In genomic region chr4:83353949-83354348, GRCm38 (mm10) we compare ENCODE assay signal across 17 mouse cellular contexts. TPM values are rescaled to one million over a fixed set of nuclear protein-coding genes. Genes with fewer than 3 reads are reported as not detected.
DNase-seq lines count a peak whose midpoint lies in the region; ATAC-seq lines count a peak whose summit lies in the region.
"Had no signal": no experiment of that assay in that cellular context is flagged by ENCODE, and none has a peak within 500 bp of the region (broad histone marks: within the 10 kb centered on the region; RNA-seq: fewer than 3 reads in every experiment).

No protein-coding gene starts in this region.

- 49% methylated on average over 6 of the region's 6 CpGs for WGBS in heart, embryonic 11.5 days (ENCODE audit: insufficient replicate concordance)
- WGBS in hindbrain, embryonic 10.5 days = 81% methylated on average over 6 of the region's 6 CpGs
- WGBS in midbrain, embryonic 11.5 days = 88% methylated on average over 6 of the region's 6 CpGs

- peaks cover 2% of the 10 kb centered on the region; the same call in 1 of the 2 replicates for H3K9me3 ChIP-seq in heart, embryonic 11.5 days (replicated peaks; ENCODE audit: control insufficient read depth, low read length)
- 0 out of 2 replicates have a peak, but pooled peaks cover 5% of the 10 kb centered on the region for H3K9me3 ChIP-seq in hindbrain, embryonic 10.5 days
- no peaks in the 10 kb centered on the region; the same call in 1 of the 2 replicates for H3K9me3 ChIP-seq in midbrain, embryonic 11.5 days (ENCODE audit: control insufficient read depth, low read length)
- H3K9me3 ChIP-seq: embryonic facial prominence, embryonic 15.5 days had no signal

- H3K4me1 ChIP-seq in heart, embryonic 11.5 days (ENCODE audit: control insufficient read depth, insufficient read depth, low read length) = no peaks in the 10 kb centered on the region
- no peaks in the 10 kb centered on the region for H3K4me1 ChIP-seq in hindbrain, embryonic 10.5 days (replicated peaks)
- H3K4me1 ChIP-seq in midbrain, embryonic 11.5 days (ENCODE audit: control insufficient read depth, insufficient read depth, low read length) = no peaks in the 10 kb centered on the region
- H3K4me1 ChIP-seq: forebrain, embryonic 13.5 days; neural tube, embryonic 13.5 days had no signal

- ATAC-seq in heart, embryonic 11.5 days (replicated peaks; ENCODE audit: insufficient number of reproducible peaks, low FRiP score, low TSS enrichment) = no peak
- peak; percentile 40 for ATAC-seq in inflammation-experienced regulatory T-cells, adult 6 months
- no peak for ATAC-seq in midbrain, embryonic 11.5 days (ENCODE audit: low FRiP score)
- ATAC-seq: forebrain, embryonic 13.5 days had no signal

- no peak overlapping the region for H3K27ac ChIP-seq in heart, embryonic 11.5 days (ENCODE audit: low read depth, low read length)
- H3K27ac ChIP-seq in hindbrain, embryonic 10.5 days = no peak overlapping the region
- H3K27ac ChIP-seq in midbrain, embryonic 11.5 days (ENCODE audit: low read depth, low read length) = no peak overlapping the region
- H3K27ac ChIP-seq: embryonic facial prominence, embryonic 15.5 days; forebrain, embryonic 13.5 days; left cerebral cortex, adult 2 months; macrophage; neural tube, embryonic 13.5 days had no signal

- H3K4me2 ChIP-seq in heart, embryonic 11.5 days = no peak overlapping the region
- no peak overlapping the region for H3K4me2 ChIP-seq in midbrain, embryonic 11.5 days
- H3K4me2 ChIP-seq: embryonic facial prominence, embryonic 15.5 days; forebrain, embryonic 13.5 days; neural tube, embryonic 13.5 days had no signal

- DNase-seq in heart, adult 18-20 months = peak; percentile 15 to 28
- peak; percentile 66 for DNase-seq in Muller cell, postnatal 12 days (ENCODE audit: inconsistent ontology term)
- DNase-seq in heart, adult 8-10 months (ENCODE audit: low spot score) = peak; percentile 13
- DNase-seq in hindbrain, embryonic 10.5 days (ENCODE audit: low spot score) = no peak
- DNase-seq in thymus, postnatal 25 days = no peak
- no peak for DNase-seq in midbrain, embryonic 11.5 days (ENCODE audit: low spot score, missing footprints)
- DNase-seq: adrenal gland, postnatal 25 days; cerebellum, postnatal 14 days; kidney, adult 11 months; lung, adult 18-20 months had no signal

- H3K9ac ChIP-seq in heart, embryonic 11.5 days (ENCODE audit: low read depth, low read length) = no peak overlapping the region
- no peak overlapping the region for H3K9ac ChIP-seq in midbrain, embryonic 11.5 days (ENCODE audit: low read length)
- H3K9ac ChIP-seq: embryonic facial prominence, embryonic 15.5 days; forebrain, embryonic 13.5 days; neural tube, embryonic 13.5 days had no signal

- H3K4me3 ChIP-seq in heart, embryonic 11.5 days (ENCODE audit: low read depth, low read length) = no peak overlapping the region
- no peak overlapping the region for H3K4me3 ChIP-seq in hindbrain, embryonic 10.5 days
- no peak overlapping the region for H3K4me3 ChIP-seq in midbrain, embryonic 11.5 days (ENCODE audit: low read depth, low read length)
- H3K4me3 ChIP-seq: embryonic facial prominence, embryonic 15.5 days; forebrain, embryonic 13.5 days; left cerebral cortex, adult 2 months; neural tube, embryonic 13.5 days had no signal

- no peaks in the 10 kb centered on the region for H3K36me3 ChIP-seq in heart, embryonic 11.5 days (ENCODE audit: control insufficient read depth, insufficient read depth, low read length)
- no peaks in the 10 kb centered on the region for H3K36me3 ChIP-seq in hindbrain, embryonic 10.5 days
- no peaks in the 10 kb centered on the region for H3K36me3 ChIP-seq in midbrain, embryonic 11.5 days (ENCODE audit: control insufficient read depth, insufficient read depth, low read length)
- H3K36me3 ChIP-seq: embryonic facial prominence, embryonic 15.5 days; neural tube, embryonic 13.5 days had no signal

- H3K27me3 ChIP-seq in heart, embryonic 11.5 days (ENCODE audit: control insufficient read depth, insufficient read depth, low read length) = no peaks in the 10 kb centered on the region
- no peaks in the 10 kb centered on the region for H3K27me3 ChIP-seq in hindbrain, embryonic 10.5 days (ENCODE audit: insufficient read depth, poor library complexity, severe bottlenecking)
- H3K27me3 ChIP-seq in midbrain, embryonic 11.5 days (ENCODE audit: control insufficient read depth, insufficient read depth, low read length) = no peaks in the 10 kb centered on the region
- H3K27me3 ChIP-seq: embryonic facial prominence, embryonic 15.5 days; forebrain, embryonic 13.5 days; neural tube, embryonic 13.5 days had no signal

RNA-seq across cellular contexts. Expression of gene Ttc39b, which starts 29.9 kb away (rescaled TPM):
- total RNA-seq in heart, adult 18-20 months (2021) = 10 to 100 TPM; 14.8 to 20.9 TPM
- 2.3 and 2.9 TPM in 2 replicates for polyA plus RNA-seq in heart, embryonic 11.5 days (2014; fragmentation: Nextera tagmentation; extraction: Ambion mirVana)
- total RNA-seq in heart, adult 8-10 months (2022) = 10 to 100 TPM; 18.5 to 23.7 (median 20.8) TPM
- 100 to 1,000 TPM; 108 to 137 (median 120) TPM for polyA plus RNA-seq in inflammation-experienced regulatory T-cells, adult 6 months (2017; shearing (Covaris generic))
- polyA plus RNA-seq in hindbrain, embryonic 10.5 days (2016; fragmentation: Nextera tagmentation; extraction: Ambion mirVana) = 1.8 and 2.5 TPM in 2 replicates
- polyA plus RNA-seq in midbrain, embryonic 11.5 days (2014; fragmentation: Nextera tagmentation; extraction: Ambion mirVana) = 1.9 and 2.1 TPM in 2 replicates

Comparison
In these comparisons a context has a peak if more than half of its experiments do, and no peak if none do; other contexts are left out.
1. DNase-seq: peak in heart, adult 18-20 months (2 of 2), Muller cell, postnatal 12 days (single experiment) and heart, adult 8-10 months (single experiment); none in hindbrain, embryonic 10.5 days (single experiment), thymus, postnatal 25 days (single experiment) and midbrain, embryonic 11.5 days (single experiment).
2. RNA of gene Ttc39b, which starts 29.9 kb away (polyA plus RNA-seq): 108 to 137 TPM in inflammation-experienced regulatory T-cells, adult 6 months; 2.3 to 2.9 TPM in heart, embryonic 11.5 days, 1.8 to 2.5 TPM in hindbrain, embryonic 10.5 days and 1.9 to 2.1 TPM in midbrain, embryonic 11.5 days; every median in the first group is over 10 times any median in the second.